Mouse (Mus musculus): ENCODE data around the gene Ccdc136.

- TF ChIP-seq CTCF (IDR thresholded peaks at IDR 0.05): no peak
- TF ChIP-seq POLR2A (IDR thresholded peaks at IDR 0.05; ENCODE audit: insufficient read depth, low read depth, low read length): no peak
- TF ChIP-seq EP300 (IDR thresholded peaks at IDR 0.05; ENCODE audit: insufficient read depth, low read depth, low read length): no peak
Measured at GRCm38 (mm10) chr6:29399851-29400250, 3.7 kb downstream of the Ccdc136 start.
